Mouse (Mus musculus): Measurements from ENCODE around the gene Gpt2. TPM values are rescaled to one million over a fixed set of nuclear protein-coding genes. Genes with fewer than 3 reads are reported as not detected.

The Gpt2 gene
- total RNA-seq, 2 experiments from 2014 or later = 203 to 433 TPM

GRCm38 (mm10) chr8:85515391-85515790, 23.0 kb downstream of the Gpt2 start:
- Histone ChIP-seq H3K4me3 (peak overlapping the region; percentile 64), H3K27ac (peak overlapping the region; percentile 96)
- no peak for TF ChIP-seq CTCF (IDR thresholded peaks at IDR 0.05)
- intact Hi-C loops (cut with DNase I) = no loop called here
- peak; percentile 80 for DNase-seq

- Histone ChIP-seq H3K27ac (peak overlapping the region; percentile 96), H3K4me3 (peak overlapping the region; percentile 64)
- peak; percentile 55 for DNase-seq
- intact Hi-C loops (cut with DNase I) = no loop called here
- no peak for TF ChIP-seq CTCF (IDR thresholded peaks at IDR 0.05)
Observed at GRCm38 (mm10) chr8:85517336-85517735, 25.0 kb downstream of the Gpt2 start.

- peak overlapping the region; percentile 64 for H3K4me3 ChIP-seq
- intact Hi-C loops (cut with DNase I) = no loop called here
- DNase-seq = peak; percentile 30
- no peak for TF ChIP-seq CTCF (IDR thresholded peaks at IDR 0.05)
- peak overlapping the region; percentile 96 for H3K27ac ChIP-seq
Observed at GRCm38 (mm10) chr8:85517956-85518355, 25.6 kb downstream of the Gpt2 start.

- Histone ChIP-seq H3K27ac (peak overlapping the region; percentile 96), H3K4me3 (peak overlapping the region; percentile 17; the same call in 1 of the 2 replicates)
- no peak for TF ChIP-seq CTCF (IDR thresholded peaks at IDR 0.05)
- peak; percentile 59 for DNase-seq
- intact Hi-C loops (cut with DNase I) = no loop called here
Observed at GRCm38 (mm10) chr8:85520586-85520985, 28.2 kb downstream of the Gpt2 start.

DNA sequence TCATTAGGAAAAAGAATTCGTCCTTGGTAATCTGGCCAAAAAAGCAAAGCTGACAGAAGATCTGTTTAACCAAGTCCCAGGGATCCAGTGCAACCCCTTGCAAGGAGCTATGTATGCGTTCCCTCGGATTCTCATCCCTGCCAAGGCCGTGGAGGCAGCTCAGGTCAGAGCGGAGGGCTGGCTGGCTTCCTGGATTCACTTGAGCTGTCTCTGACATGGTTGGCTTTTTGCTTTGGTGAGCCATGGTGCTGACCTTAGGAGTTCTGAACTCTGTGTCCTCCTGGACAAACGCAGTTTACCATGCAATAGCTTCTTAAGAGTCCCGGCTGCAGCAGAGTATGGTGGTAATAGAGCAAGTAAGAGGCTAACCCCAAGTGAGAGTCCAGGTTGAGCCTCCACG, 29.0 kb downstream of the Gpt2 start:
- TF ChIP-seq CTCF (IDR thresholded peaks at IDR 0.05) = no peak
- intact Hi-C loops (cut with DNase I) = no loop called here
- Histone ChIP-seq H3K27ac (peak overlapping the region; percentile 96), H3K4me3 (peak overlapping the region; percentile 30)
- DNase-seq = peak; percentile 91

DNA sequence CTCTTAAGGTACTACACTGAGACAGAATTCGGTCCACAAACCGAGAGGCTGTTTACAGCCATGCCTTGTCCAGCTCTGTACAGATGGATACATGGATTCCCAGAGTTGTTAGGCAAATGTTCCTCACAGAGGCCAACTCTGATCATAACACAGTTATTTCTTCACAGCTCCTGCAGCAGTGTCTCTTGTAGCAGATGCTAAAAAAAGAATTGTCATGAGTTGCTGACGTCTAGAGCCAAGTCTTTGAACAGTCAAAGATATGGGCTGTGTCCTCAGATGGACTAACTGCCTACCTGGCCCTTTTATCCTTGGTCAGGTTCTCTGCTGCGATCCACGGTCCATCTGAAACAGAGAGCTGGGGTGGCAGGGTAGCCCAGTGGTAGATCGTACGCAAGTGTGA, 31.7 kb downstream of the Gpt2 start:
- peak; percentile 69 for DNase-seq
- TF ChIP-seq CTCF (IDR thresholded peaks at IDR 0.05) = no peak
- Histone ChIP-seq H3K4me3 (peak overlapping the region; percentile 5; the same call in 1 of the 2 replicates), H3K27ac (peak overlapping the region; percentile 96)
- intact Hi-C loops (cut with DNase I) = no loop called here

- peak overlapping the region; percentile 96 for H3K27ac ChIP-seq
- no peak overlapping the region for H3K4me3 ChIP-seq
- peak; percentile 91 for TF ChIP-seq CTCF (IDR thresholded peaks at IDR 0.05)
- intact Hi-C loops (cut with DNase I) = loop anchor here (1.0 kb wide), 1 partner anchor 70 kb away; no protein-coding TSS in a partner anchor
- DNase-seq = peak; percentile 77
Observed at GRCm38 (mm10) chr8:85526105-85526504, 33.7 kb downstream of the Gpt2 start.

DNA sequence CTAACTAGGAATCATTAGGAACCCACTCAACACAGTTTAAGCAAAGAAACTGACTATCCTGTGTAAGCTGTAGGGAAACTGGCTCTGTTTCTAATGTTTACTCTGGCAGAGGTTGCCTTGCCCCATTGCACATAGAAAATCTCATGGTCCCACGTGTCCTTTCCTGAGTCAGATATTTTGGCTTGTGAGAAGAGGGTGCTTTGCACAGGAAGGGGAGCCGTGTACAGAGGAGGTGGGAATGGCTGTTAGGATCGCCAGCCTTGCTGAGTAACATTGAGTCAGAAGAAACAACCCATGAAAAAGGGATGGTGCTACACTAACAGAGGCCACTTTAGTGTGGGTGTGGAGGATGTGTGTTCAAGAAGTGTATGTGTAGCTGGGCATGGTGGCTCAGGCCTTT, 36.6 kb downstream of the Gpt2 start:
- TF ChIP-seq CTCF (IDR thresholded peaks at IDR 0.05) = no peak
- Histone ChIP-seq H3K4me3 (no peak overlapping the region), H3K27ac (no peak overlapping the region)
- no peak for DNase-seq
- intact Hi-C loops (cut with DNase I) = no loop called here

DNA sequence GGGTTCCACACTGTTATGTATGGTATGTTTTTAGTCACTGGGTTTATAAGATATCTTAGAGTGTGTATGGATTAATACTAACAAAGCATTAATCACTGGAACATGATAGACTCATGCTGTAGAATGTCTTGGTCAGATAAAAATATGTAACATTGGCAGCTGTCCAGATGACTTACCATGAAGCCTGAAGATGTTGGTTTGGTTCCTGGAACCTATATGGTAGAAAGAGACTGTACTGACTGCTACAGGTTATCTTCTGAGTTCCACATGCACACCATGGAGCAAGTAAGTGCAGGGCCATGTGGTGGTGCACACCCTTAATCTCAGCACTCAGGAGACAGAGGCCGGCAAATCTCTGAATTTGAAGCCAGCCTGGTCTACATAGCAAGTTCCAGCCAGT, 38.3 kb downstream of the Gpt2 start:
- no peak overlapping the region for H3K27ac ChIP-seq
- intact Hi-C loops (cut with DNase I) = no loop called here
- no peak for TF ChIP-seq CTCF (IDR thresholded peaks at IDR 0.05)
- no peak overlapping the region for H3K4me3 ChIP-seq
- no peak for DNase-seq

DNA sequence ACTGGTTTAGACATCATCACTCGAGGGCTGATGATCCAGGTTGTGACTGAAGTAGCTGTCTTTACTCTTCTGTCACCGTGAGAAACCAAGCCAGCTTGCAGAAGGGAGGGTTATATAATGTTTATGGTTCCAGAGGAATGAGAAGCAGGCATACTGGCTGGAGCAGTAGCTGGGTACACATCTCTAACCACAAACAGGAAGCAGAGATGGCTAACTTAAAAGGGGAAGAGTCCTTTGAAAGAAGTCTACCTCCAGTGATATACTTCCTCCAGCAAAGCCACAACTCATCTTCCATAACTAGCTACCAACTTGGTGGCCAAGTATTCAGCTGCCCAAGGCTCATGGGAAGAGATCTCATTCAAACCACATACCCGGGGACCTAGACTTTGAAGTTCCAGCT, 39.1 kb downstream of the Gpt2 start:
- Histone ChIP-seq H3K27ac (no peak overlapping the region), H3K4me3 (no peak overlapping the region)
- no peak for TF ChIP-seq CTCF (IDR thresholded peaks at IDR 0.05)
- intact Hi-C loops (cut with DNase I) = no loop called here
- DNase-seq = no peak

DNA sequence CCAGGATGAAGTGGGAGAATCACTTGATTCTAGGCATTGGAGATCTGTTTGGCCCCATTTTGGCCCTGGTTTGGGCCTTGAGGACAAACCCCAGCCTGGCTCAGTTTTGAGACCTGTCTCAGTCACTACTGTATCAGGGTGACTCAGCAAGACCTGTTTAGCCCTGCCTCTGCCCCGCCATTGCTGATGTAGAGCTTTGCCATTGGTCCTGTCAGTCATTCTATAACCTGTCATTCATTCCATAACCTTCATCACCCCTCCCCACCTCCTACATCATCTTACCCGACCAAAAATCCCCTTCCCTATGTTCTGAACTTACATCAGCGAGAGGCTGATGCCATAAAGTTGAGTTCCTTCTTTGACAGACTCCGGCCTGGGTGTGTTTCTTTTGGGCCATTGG, 40.5 kb downstream of the Gpt2 start:
- Histone ChIP-seq H3K27ac (no peak overlapping the region), H3K4me3 (no peak overlapping the region)
- intact Hi-C loops (cut with DNase I) = no loop called here
- DNase-seq = no peak
- TF ChIP-seq CTCF (IDR thresholded peaks at IDR 0.05) = no peak

DNA sequence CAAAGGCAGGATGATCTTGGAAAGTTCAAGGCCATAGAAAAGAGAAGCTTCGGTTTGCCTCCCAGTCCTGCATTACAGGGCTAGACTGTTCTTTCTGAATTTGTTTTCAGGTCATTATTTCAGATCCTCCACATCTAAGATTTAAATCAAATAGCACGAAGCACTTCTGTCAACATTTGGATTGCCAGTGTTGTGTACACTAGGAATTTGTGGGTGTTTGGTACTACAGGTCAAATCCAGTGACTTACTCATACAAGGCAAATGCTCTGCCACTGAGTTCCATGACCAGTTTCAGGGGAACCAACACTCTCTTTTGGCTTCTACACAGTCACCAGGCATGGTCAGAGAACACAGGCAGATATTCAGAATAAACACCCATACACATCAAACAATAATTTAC, 41.1 kb downstream of the Gpt2 start:
- TF ChIP-seq CTCF (IDR thresholded peaks at IDR 0.05) = no peak

GRCm38 (mm10) chr8:85534163-85534562, 41.8 kb downstream of the Gpt2 start:
- intact Hi-C loops (cut with DNase I) = no loop called here
- no peak for DNase-seq
- Histone ChIP-seq H3K27ac (peak overlapping the region; percentile 46), H3K4me3 (no peak overlapping the region)
- TF ChIP-seq CTCF (IDR thresholded peaks at IDR 0.05) = no peak

More for the DNA sequence above, 41.1 kb downstream of the Gpt2 start:
- intact Hi-C loops (cut with DNase I) = no loop called here
- Histone ChIP-seq H3K4me3 (no peak overlapping the region), H3K27ac (peak overlapping the region; percentile 46; the same call in 1 of the 2 replicates)
- DNase-seq = no peak

DNA sequence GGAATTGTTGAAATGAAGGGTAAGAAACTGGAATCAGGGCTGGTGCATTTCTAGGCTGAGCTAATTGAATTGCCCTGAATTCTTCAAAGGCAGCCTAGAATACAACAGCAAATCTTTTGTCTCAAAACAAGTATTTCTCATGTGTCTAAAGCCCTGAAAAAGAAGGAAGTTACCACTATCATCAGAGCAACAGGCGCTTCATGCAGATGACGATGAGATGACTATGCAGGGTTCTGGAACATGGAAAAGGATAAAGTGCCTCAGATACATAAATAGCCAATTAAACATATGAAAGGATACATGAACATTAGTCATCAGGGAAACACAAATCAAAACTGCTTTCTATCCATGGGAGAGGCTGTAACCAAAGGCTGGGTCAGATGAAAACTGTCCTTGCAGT, 44.0 kb downstream of the Gpt2 start:
- Histone ChIP-seq H3K27ac (no peak overlapping the region), H3K4me3 (no peak overlapping the region)
- TF ChIP-seq CTCF (IDR thresholded peaks at IDR 0.05) = no peak
- intact Hi-C loops (cut with DNase I) = no loop called here
- DNase-seq = no peak
